19 mouse cellular contexts compared by ENCODE assay signal in genomic region chr10:8658934-8659294, GRCm38 (mm10).
DNase-seq lines count a peak whose midpoint lies in the region; TF ChIP-seq lines count a peak whose summit lies in the region.
"Had no signal": no experiment of that assay in that cellular context is flagged by ENCODE, and none has a peak within 500 bp of the region (broad histone marks: within the 10 kb centered on the region; RNA-seq: fewer than 3 reads in every experiment).

No protein-coding gene starts in this region.

- H3K27ac ChIP-seq in gastrocnemius, adult 2 months: peak overlapping the region; percentile 71
- H3K27ac ChIP-seq: embryonic facial prominence, embryonic 12.5 days; embryonic facial prominence, embryonic 15.5 days; heart, adult 2 months; heart, embryonic 10.5 days; heart, embryonic 13.5 days; hindbrain, embryonic 14.5 days; hindbrain, postnatal 0 days had no signal

- DNase-seq in gastrocnemius, adult 2 months: no peak
- DNase-seq in gastrocnemius, postnatal 10 days: no peak
- peak; percentile 7 for DNase-seq in adipocyte (ENCODE audit: low spot score)
- peak; percentile 19 for DNase-seq in lung, postnatal 10 days
- peak; percentile 43 for DNase-seq in lung, postnatal 36 days
- no peak for DNase-seq in spleen, adult 12 weeks (ENCODE audit: low spot score)
- no peak for DNase-seq in left cerebral cortex, adult 11 months (ENCODE audit: low spot score)
- DNase-seq: cerebellum, adult 11-12 months; cerebellum, adult 9-10 months; cerebellum, postnatal 14 days; forebrain, postnatal 0 days; heart, postnatal 4 days had no signal

- intact Hi-C loops in gastrocnemius, adult 2 months (cut with DNase I): no loop called here

- H3K4me3 ChIP-seq in gastrocnemius, adult 2 months: no peak overlapping the region
- H3K4me3 ChIP-seq: embryonic facial prominence, embryonic 12.5 days; embryonic facial prominence, embryonic 15.5 days; heart, adult 2 months; heart, embryonic 10.5 days; heart, embryonic 13.5 days had no signal

- no peak for TF ChIP-seq CTCF in gastrocnemius, adult 2 months (IDR thresholded peaks at IDR 0.05)

Comparison
In these comparisons a context has a peak if more than half of its experiments do, and no peak if none do; other contexts are left out.
1. DNase-seq: peak in adipocyte (single experiment), lung, postnatal 10 days (single experiment) and lung, postnatal 36 days (single experiment); none in gastrocnemius, adult 2 months (single experiment), gastrocnemius, postnatal 10 days (single experiment), spleen, adult 12 weeks (single experiment) and left cerebral cortex, adult 11 months (single experiment).